Mouse (Mus musculus) lung, postnatal 25 days (tissue): Measurements from ENCODE around the gene Arhgap35.
"Not testable (repeated sequence)": the region's sequence is repeated elsewhere in the genome, so short reads cannot be mapped to it uniquely, and the experiment has no call there.

ENCODE experiments used
- DNase-seq: peaks from one replicate; pipeline ENCODE4 v3.0.0; 2022; ENCODE audit warnings: low spot score

Arhgap35 gene

DNA sequence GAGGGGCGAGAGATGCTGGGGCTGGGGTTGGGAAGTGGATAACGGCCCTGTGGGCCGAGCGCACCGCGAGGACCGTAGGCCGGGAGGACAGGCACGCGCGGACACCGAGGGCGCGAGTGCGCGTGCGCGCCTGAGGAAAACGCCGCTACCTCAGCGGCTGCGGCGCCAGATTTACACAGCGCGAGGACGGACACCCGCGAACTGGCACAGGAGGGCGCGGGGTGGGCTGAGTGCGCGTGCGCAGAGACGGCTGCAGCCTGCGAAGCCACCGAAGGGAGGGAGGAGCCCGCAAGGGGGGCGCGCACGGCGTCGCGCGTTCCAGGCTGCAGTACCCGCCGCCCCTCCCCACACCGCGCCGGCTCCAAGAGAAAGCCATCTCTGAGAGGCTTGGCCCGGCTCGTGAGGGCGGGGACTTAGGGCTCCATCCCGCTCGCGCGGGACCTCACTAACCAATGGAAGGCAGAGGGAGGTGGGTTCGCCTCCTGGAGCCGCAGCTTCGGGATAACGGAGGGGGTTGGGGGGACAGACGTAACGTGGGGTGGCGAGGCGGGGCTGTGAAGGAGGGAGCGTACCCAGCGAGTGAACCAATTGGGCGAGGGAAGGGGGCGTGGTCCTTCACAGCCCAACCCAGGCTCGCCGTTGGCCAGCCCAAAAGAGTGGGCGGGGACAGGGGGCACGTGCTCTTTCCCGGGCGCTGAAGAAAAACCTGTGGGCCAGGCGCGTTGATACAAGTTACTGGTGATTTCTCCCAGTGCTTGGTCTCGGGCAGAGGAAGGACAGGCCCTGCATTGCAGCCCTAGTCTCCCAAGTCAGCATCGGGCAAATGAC lies at the start of gene Arhgap35:
Arhgap35 (minus strand) TSS at position 106 of the 828 bp plus-strand sequence.
- peak; percentile 98 for DNase-seq

DNA sequence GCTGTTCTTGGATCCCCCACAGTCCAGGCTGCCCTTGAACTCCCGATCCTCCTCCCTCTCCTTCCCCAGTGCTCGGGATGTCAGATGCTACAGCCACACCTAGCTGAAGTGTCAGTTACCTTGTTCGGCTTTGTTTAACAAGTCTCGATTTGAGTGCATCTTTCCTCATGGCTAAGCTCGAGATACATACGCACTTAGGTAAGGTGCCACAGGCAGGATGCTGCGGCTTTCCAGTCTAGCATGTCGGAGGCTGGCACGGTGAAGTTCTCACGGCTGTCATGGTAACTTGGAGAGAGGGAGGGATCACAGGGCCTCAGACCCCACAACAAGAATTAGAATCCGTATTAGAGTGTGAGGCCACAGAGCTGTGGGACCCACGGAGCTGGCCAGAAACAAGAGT lies 29.5 kb upstream of the Arhgap35 start:
- DNase-seq = no peak

DNA sequence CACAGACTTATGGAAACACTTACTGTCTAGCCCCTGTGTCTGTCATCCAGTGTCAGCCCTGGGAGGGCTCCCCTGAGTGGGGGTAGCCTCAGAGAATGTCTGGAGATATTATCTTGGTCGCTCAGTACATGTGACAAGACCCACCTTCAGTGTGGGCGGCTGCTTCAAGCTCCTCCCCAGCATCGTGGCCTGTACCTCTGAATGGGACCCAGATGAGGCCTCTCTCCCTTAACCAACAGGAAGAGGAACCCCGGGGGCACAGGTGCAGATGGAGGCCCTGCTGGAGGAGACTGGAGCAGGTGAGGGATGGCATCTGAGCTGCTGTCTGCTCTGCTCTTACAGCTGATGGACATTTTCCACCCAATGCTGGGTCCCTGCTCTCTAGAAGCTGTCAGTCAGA lies 28.3 kb upstream of the Arhgap35 start:
- not testable (repeated sequence) for DNase-seq

DNA sequence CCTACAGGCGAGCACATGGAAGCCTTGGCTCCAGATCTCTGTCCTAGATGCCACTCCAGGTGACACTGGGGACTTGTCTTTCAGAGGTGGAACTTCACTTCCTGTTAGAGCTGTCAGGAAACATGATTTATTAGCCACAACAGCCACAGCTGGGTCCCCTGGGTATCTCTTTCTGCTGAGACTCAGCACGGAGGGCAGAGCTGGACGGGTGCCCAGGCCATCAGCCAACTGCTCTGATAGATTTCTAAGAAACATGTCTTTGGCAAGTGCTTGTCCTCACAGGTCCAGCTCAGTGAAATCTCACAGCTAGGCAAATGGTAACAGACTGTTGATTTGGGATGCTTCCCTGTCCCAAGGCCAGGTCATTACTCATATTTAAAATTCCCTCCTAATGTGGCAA lies 24.2 kb upstream of the Arhgap35 start:
- DNase-seq = no peak

- no peak for DNase-seq
Observed at GRCm38 (mm10) chr7:16635116-16635515, 20.3 kb upstream of the Arhgap35 start.

DNA sequence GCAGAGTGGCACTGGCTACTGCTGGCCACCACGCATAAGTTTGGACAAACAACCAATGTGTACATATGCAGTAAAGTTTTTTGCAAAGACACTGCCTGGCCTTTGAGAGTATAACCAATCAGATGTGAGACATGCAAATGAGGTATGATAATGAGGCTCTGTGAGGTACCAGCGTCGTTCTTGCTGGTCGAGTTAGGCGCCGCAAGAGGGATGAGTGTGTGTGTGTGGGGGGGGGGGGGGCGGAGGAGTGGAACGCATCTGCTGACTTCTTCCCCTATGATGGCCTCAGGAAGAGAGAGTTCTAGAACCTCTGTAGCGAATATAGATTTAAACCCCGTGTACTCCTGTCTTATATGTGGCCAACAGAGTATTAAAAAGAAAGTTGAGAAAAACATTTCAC lies 19.1 kb upstream of the Arhgap35 start:
- not testable (repeated sequence) for DNase-seq

DNA sequence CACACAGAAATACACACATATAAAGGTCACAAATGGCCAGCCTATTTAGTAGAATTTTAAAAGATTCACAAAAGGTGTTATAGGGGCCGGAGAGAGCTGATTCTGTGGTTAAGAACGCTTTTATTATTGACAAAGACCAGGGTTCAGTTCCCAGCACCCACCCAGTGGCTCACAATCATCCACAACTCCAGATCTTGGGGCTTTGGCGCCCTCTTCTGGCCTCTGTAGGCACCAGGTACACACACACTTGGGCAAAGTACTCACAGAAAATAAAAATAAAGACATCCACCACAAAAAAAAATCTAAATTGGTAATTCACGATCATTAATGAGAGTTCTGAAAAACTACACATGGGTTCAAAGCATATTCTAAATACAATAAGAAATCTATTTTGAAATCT lies 17.1 kb upstream of the Arhgap35 start:
- DNase-seq = no peak

GRCm38 (mm10) chr7:16631025-16631424 lies 16.2 kb upstream of the Arhgap35 start:
- no peak for DNase-seq

GRCm38 (mm10) chr7:16629598-16630296 lies 15.0 kb upstream of the Arhgap35 start:
- peak; percentile 51 for DNase-seq

- DNase-seq = peak; percentile 70
Observed at GRCm38 (mm10) chr7:16628096-16628771, 13.4 kb upstream of the Arhgap35 start.

- no peak for DNase-seq
Observed at GRCm38 (mm10) chr7:16623687-16624086, 8.9 kb upstream of the Arhgap35 start.

- DNase-seq = no peak
Observed at GRCm38 (mm10) chr7:16623131-16623530, 8.3 kb upstream of the Arhgap35 start.

- peak; percentile 55 for DNase-seq
Observed at GRCm38 (mm10) chr7:16621066-16621622, 6.4 kb upstream of the Arhgap35 start.

DNA sequence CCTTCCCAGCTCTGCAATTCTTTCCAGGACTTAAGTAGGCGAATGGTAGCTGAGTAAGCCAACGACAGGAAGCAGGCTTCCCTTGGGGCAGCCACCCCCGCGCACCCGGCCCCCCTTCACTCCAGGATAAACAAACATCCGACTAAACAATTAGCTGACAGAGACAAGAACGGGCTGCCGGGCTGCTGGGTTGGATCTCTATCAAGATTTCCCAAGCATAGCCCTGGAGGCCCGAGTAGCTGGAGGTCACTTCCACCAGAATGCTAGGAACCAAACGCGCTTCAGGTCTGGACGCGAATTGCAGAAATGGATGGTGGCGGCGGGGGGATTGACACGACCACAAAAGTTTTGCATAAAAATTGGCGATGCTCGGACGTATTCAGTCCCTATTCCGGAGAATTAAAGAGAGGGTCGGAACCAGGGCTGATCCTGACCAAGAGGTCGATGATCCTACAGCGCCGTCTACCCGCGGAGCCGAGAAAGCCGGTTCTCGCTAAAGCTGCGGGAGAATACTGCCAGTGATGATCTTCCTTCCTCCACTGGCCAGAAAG lies 3.9 kb upstream of the Arhgap35 start:
- DNase-seq = peak; percentile 82

- peak; percentile 59 for DNase-seq
Observed at GRCm38 (mm10) chr7:16617045-16617444, 2.3 kb upstream of the Arhgap35 start.

GRCm38 (mm10) chr7:16614171-16614887 lies 464 bp downstream of the Arhgap35 start:
- DNase-seq = peak; percentile 43

GRCm38 (mm10) chr7:16613461-16614170 lies 1.2 kb downstream of the Arhgap35 start:
- no peak for DNase-seq

- DNase-seq = peak; percentile 29
Observed at GRCm38 (mm10) chr7:16610345-16610744, 4.4 kb downstream of the Arhgap35 start.

GRCm38 (mm10) chr7:16608961-16609360 lies 5.8 kb downstream of the Arhgap35 start:
- DNase-seq = peak; percentile 41

DNA sequence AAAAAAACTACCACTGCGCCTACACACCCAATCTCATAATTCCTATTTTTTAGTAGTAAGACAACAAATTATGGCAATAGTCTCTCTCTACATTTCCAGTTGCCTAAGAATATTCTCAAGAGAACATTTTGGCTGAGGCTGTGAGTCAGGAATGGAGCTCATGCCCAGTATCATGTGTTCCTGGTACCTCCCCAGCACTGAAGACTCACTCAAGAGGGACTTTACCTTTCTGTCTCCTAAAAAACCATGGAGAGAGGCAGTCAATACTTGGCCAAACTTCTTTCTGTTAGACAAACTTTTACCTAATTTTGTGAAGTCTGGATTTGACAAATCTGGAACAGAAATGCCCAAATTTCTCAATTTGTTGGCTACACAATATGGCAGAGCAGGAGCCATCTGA lies 6.7 kb downstream of the Arhgap35 start:
- DNase-seq = no peak

- not testable (repeated sequence) for DNase-seq
Observed at GRCm38 (mm10) chr7:16606808-16607207, 8.0 kb downstream of the Arhgap35 start.
